Mouse (Mus musculus) heart, postnatal 0 days (tissue): ENCODE measurements around the gene Ube2e1.

Experiments
- CTCF ChIP-seq: IDR thresholded peaks from 2 replicates; pipeline ENCODE4 v1.5.1; 2016; ENCODE audit warnings: antibody characterized with exemption, control low read depth, low read depth
- EP300 ChIP-seq: IDR thresholded peaks from 2 replicates; pipeline ENCODE4 v1.6.1; 2016; ENCODE audit warnings: antibody characterized with exemption, low read depth

- TF ChIP-seq EP300: no peak
- TF ChIP-seq CTCF: no peak
These were observed 31.0 kb downstream of the Ube2e1 start for GRCm38 (mm10) chr14:18300676-18301075.
